Mouse (Mus musculus) WW6 (cell line): ENCODE results near the gene Npw.
"Not testable (repeated sequence)": the region's sequence is repeated elsewhere in the genome, so short reads cannot be mapped to it uniquely, and the experiment has no call there.

Experiments used
- DNase-seq: peaks from one replicate; pipeline ENCODE4 v3.0.0-alpha.2; 2013; ENCODE audit warnings: low read depth, low spot score

Npw gene

DNA sequence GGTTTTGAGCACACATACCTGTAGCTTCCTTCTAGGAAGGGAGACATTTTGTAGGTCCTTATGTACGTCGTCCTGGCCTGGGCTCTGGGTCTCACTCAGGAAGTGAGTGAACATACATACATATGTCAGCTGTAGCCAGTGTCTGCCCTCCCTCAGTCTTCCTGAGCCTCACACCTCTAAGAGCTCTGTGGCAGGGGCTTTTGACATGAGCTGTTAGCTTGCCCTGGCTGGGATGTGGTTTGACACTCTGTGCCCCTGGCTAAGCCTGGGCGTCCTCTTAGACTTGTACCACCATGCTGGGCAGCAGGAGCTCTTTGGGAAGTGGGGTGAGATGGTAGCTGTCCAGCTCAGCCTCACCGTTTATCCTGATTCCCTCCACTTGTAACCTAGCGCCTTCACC lies 13.1 kb upstream of the Npw start:
- no peak for DNase-seq

DNA sequence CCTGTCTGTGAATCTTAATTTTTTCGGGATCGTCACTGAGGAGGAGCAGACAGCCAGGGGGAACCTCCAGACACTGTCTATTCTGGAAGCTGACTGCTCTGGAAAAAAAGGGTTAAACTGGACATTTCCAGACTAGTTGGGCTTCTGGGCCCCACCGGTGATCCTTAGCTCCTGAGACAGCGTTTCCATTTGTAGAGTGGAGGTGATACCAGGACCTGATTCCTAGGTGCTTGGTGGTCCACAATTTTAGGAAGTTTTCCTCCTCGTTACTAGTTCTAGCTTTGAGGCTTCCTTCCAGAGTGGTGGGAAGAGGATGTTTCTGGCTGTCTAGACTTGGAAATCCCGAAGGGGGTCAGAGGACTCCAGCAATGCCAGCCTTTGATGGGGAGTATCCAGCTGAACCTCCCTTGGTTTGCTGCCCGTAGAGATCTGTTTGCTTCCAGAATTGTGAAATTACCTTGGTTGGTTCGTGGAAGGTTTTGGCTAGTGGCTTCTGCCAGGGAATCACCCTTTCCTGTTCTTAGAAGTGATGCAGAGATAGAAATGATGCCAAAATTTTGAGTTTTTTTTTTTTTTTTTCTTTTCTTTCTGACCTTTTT lies 12.1 kb upstream of the Npw start:
- no peak for DNase-seq

DNA sequence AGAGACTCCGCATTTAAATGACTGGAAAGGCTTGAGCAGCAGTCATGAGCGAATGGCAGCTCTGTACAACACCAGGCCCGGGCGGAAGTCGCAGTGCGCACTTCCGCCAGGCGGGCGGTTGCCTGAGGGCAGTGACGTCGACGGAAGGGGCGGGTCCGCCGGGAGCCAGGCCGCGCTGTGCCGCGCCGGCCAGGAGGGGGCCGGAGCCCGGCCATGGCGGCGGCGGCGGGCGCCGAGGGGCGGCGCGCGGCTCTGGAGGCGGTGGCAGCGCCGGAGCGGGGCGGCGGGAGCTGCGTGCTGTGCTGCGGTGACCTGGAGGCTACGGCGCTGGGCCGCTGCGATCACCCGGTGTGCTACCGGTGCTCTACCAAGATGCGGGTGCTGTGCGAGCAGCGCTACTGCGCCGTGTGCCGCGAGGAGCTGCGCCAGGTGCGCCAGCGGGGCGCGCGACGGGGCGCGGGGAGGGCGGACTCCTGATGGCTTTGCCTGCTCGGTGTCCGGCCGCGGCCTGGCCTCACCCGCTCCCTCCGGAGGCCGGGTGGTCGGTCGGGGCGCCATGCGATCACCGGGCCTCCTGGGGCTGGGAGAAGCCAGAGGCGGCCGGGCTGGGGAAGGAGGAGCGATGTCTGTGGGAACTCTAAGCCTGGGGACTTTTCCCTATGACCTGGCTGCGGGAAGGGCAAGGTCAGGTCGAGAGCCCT lies 11.4 kb upstream of the Npw start, which contains the start of gene Zfp598:
TSS of gene Zfp598 (plus strand) at position 143 of the 701 bp plus-strand sequence.
- DNase-seq: peak; percentile 83

DNA sequence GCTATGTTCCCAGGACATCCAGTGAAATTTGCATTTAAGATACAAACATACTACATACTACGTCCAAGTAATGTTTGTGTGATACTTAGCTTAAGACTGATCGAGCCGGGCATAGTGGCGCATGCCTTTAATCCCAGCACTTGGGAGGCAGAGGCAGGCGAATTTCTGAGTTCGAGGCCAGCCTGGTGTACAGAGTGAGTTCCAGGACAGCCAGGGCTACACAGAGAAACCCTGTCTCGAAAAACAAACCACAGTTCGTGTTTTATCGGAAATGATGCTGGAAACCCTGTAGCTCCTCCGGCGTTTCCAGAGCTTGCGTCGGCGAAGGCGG lies 10.9 kb upstream of the Npw start:
- DNase-seq: not testable (repeated sequence)

DNA sequence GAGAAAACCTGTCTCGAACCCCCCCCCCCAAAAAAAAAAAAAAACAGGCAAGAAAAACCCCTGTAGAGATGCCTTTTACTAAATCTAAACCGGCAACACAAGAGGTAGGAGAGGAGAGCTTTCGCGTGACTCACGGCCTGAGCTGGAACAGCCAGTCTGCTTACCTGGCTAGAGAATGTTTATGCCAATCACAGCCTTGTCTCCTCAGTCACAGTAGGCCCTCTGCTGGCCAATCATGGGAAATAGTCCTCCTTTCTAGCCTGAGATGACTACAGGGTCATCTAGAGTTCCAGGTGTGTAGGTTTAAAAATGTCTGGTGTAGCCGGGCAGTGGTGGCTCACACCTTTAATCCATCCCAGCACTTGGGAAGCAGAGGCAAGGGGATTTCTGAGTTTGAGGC lies 9.2 kb upstream of the Npw start:
- DNase-seq: no peak

DNA sequence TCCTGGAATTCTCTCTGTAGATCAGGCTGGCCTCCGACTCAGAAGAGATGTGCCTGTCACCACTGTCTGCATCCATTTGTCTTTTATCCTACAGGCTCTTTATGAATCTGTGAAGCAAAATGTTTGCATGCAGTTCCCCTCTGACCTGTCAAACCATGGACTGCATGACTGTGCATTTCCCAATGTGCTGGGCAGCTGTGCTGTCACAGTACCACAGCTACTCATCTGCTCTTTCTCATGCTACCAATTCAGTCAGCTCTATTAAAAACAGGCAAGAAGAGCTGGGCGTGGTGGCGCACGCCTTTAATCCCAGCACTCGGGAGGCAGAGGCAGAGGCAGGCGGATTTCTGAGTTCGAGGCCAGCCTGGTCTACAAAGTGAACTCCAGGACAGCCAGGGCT lies 8.8 kb upstream of the Npw start:
- DNase-seq: not testable (repeated sequence)

DNA sequence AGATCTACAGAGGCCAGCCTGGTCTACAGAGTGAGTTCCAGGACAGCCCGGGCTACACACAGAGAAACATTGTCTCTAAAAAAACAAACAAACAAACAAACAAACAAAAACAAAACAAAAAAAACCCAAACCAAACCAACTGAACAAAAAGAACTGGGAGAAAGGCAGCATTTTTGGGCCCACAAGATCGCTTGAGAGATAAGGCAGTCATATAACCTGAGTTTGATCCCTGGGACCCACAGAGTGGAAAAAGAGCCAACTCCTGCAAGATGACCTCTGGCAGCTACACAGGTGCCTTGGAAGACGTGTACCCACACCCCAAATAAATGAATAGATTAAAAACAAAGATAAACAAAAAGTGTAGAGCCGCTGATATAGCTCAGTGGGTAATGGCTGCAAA lies 3.3 kb downstream of the Npw start:
- DNase-seq: no peak

DNA sequence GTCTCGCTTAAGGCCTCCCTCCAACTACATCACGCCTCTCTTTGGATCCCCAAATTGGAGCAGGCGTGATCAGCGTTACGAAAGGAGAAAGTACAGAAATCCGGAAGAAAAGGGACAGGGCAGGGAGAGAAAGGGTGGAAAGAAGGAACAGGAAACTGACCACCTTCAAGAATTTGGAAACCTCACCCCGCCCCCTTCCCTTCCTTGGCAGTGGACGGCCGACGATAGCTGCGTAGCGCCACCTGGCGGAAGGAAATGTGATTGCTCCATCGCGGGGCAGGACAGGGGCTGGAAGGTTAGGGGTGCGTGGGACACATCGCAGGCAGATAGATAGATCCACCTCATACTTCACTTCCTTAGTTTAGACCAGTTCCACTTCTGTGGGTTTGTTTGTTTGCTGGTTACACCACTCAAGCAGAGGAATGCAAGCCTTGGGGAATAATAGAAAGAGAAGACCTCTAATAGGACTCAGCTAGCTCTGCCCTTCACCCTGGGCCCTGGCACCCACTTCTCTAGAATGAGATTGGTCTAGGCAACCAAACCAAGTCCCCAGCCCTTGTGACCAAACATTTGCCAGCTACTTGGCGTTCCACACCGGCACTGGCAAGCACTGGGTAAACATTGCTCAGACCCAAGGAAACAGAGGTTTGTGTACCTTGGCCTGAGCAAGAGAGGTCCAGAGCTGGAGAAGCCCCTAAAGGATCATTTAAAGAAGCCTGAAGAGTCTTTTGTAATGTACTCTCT lies 4.1 kb downstream of the Npw start:
- no peak for DNase-seq

DNA sequence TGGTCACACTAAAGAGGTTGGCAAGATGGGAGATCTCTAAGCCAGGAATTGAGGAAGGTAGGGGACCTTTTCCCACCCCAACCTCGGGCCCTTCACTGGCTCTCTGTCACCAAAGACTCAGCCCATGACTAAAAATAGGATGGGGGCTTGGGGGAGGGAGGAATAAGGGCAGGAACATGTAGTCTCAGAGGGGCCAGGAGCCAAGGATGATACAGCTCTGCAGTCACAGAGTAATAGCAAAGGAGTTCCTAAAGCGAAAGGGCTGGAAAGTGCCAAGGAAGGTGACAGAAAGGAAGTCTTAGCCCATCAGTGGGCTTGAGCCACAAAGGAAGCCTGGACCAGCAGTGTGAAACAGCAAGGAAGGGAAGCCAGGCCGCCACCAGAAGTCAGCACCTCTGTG lies 6.4 kb downstream of the Npw start:
- DNase-seq: no peak

DNA sequence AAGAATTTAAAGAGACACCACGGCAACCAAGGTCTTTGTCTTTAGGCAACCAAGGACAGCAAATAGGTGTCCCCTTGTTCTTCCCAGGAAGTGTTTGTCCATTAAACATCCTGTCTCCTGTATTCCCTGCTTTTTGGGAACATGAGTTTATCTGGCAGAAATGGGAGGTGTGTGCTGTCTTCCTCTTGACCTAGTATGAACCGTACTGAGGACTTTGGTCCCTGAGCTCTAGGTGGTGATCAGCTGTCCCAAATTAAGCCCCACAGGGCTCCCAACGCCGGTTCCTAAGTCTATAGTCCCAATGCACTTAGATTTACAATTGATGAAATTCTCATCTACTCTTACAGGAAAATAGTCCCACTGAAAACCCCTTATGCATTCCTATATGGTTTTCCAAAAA lies 7.5 kb downstream of the Npw start:
- no peak for DNase-seq

DNA sequence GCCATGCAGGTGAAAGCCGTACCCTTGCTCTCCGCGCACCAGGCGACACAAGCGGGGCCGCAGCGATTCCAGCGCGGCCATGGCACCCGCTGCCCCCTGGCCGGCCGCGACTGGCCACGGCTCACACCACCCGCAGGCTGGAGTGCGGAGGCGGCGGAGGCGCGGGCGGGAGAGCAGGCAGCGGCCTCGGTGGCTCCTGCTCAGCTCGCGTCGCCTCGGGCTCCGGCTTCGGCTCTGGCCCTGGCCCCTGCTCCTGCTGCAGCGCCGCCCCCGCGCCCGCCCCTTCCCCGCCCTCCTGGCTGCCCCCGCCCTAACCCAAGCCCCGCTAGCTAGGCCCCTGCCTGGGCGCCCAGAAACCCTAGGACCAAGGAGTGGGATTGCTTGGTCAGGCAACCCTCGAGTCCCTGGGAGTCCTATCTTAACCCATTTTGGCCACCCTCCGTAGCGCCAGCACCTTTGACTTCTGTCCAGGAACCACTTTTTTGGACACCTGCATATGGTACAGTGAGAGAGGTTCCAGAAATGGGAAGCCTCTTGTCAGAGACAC lies 8.1 kb downstream of the Npw start, which contains the start of gene Slc9a3r2:
TSS of gene Slc9a3r2 (minus strand) at position 258 of the 547 bp plus-strand sequence.
- no peak for DNase-seq

DNA sequence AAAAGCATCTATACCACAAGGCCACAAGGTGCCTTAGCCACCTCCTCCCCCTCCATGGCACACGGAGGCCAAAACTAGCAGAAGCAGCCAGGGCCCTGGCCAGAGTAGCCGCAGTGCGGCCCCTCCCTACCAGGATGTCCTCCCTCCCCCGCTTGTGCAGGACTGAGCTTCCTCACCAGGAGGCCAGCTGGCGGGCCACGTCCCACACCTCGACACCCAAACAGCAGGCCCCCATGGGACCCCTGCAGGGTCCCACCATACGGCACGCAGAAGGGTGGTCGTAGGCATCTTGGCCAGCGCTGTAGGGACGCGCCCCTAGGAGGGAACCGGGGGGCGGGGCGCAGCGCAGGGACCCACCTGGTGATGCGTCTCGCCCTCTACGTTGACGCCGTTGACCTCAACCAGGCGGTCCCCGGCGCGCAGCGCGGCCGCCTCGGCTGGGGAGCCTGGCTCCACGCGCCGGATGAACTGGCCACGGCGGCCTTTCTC lies 8.6 kb downstream of the Npw start:
- DNase-seq: no peak

DNA sequence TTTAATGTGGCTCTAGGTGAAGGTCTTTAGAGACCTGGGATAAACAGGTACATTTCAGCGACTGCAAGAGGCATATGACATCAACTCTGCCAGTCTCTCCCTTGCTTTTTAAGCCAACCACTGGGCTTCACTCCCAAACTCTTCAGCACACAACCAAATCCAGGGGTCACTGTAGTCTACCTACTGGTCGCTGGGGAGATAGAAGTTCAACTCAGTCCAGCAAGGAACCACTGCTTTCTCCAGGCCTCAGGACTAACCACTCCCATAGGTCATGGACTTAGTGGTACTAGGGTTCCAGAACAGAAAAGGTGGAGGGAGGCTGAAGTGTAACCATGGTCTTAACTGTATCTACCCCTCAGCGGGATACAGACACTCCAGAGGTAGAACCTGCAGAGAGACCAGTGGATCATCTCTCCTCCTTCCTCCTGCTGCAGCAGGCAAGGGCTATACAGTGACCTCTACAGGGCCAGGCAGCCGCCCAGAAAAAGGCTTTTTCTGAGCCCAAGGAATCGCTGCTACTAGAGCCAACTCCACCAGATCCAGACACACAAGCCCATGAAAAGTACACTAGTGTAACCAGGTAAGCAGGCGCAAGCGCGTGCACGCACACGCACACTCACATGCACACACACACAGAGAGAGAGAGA lies 9.4 kb downstream of the Npw start:
- no peak for DNase-seq

DNA sequence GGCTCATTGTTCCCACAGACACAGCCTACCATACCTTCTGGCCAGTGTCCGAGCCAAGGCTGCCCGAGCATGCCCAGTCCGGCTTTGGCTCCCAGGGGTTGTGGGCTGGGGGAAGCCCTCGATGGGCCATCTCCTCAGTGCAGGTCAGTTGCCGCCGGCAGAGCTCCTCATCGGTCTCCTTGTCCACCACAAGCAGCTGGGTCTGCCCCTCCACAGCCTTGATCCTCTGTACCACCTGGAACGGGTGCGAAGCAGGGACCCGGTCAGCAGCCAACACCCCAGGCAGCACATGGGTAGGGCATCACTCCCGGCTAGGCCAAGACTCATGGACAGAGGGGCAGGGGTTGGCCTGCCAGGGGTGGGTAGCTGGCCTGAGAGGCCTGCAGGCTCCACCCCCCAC lies 10.8 kb downstream of the Npw start:
- DNase-seq: no peak

DNA sequence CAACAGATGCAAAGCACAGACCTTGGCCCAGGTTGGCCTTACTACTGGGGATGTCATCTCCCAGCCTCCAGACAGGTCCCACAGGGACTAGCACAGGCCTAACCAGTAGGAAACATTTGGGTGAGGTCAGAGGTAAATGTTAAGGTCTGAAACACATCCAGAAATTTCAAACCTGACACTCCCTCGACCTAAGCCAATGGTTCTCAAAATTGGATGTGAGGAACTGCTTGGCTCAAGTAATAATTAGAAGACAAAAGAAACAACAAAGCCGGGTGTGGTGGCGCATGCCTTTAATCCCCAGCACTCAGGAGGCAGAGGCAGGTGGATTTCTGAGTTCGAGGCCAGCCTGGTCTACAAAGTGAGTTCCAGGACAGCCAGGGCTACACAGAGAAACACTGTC lies 11.9 kb downstream of the Npw start:
- no peak for DNase-seq

DNA sequence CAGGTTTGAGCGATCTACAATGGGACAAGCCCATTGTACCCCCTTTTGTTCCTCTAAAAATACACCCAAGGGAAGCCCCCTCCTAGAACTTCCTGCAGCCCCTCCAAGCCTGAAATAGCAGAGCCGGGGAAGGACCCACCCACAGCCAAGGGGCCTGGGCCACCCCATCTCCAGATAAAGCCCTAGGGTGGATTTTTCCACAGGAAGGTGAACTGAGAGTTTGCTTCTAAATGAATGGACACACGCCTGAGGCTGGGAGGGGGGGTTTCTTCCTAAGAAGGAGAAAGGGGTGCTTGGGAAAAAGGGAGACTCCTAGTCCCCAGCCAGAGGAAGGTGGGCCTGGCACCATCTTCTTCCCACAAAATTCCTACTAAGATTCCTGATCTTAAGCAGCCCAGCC lies 12.3 kb downstream of the Npw start:
- no peak for DNase-seq

DNA sequence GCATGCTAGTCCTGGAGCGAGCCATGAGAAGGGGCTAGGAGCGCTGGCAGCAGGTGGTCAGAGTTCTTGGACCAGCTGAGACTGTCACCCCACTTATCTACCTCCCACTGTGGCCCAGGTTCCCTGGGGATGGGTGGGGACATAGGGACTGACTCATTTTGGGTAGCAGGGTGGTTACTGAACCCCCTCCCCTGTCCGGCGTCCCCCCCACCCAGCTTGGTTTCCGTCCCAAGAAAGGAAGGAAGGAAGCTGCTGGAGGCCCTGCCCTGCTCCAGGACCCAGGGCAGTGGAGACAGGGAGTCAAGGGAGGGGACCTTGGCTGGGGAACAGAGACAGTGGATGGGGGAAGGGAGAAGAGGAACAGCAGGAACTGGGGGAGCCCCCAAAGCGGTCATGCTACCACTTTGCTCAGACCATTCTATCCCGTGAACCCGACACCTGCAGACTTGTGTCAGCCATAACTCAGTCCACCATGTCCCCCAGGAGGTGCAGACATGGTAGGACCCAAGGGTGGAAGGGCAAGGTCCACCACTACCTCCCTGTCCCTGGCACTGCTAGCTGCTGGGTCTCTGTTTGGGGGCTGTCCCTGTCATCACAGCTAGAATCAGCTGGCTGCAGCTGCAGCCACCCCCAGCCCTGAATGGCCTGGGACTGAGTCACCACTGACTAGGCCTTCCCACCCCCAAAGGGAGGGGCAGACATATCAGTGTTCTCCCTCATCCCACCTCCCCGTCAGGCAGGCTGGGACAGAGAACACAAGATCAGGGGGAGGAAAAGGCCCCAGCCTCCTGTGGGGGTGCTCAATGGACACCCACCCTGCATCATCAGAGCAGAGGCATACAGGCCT lies 13.2 kb downstream of the Npw start:
- no peak for DNase-seq

DNA sequence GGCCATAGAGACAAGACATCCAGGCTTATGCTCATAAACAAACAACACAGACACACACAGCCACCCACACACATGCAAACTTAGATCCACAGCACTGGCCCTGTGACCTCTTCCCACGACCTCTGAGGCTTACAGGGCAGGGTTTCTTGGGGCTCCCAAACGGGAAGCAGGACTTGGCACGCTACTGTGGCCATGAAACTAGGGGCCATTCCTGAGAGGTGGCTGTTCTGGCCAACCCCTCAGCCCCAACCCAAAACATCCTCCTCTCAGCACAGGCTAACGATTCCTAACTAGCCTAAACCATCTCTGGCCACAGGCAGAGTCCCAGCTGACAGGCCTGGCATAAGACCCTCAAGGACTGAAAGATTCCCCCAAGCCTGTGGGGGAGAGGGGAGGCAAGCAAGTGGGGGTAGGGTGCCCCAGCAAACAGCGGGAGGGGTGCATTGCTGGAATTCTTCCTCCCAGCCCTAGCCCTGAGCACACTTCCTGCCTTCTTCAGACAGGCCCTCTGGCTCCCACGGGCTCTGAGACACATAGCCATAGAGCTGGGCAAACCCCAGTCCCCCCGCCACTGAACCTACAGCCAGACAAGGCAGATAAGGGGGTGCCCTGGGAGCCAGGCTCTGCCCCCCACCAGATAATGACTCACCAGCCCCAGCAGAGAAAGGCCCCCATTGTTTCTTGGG lies 14.1 kb downstream of the Npw start:
- DNase-seq: no peak

DNA sequence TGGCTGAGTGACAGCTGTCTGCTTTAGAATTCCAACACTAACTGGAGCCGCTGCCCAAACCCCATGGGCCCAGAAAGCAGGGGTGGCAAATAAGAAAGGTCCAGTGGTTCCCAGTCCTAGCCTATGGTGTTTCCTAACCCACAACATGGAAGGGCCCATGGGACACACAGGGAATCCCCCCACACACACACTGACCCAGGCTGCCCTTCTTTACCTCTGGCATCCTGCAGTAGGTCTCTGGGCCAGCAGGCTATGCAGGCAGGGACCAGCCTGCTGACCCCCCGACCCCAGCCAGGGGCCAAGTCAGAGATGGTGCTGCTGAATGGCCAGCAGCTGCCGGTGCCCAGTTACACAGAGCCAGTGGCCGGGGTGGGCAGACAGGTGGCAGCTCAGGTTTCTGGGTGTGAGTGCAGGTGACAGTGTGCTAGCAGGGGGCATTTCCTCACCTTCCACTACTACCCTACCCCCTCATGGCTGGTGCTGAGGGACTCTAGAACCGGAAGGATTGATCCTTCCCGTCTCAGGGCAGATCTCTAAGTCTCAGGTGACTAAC lies 15.4 kb downstream of the Npw start:
- DNase-seq: no peak

DNA sequence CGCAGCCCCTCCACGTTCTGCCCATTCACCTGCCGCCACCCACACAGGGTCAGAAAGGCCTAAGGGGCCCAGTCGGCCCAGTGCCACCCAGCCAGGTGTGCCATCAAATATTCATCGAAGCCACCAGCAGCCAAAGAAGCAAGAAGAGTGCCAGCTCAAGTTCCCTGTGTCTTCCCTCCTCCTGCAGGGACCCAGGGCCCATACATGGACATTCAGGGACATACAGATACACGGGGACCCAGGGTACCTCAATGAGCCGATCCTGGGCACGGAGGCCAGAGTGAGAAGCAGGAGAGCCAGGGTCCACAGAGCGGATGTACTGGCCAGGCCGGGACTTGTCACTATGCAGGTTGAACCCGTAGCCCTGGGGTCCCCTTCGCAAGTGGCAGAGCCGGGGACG lies 16.3 kb downstream of the Npw start:
- no peak for DNase-seq
